Mouse (Mus musculus) midbrain, embryonic 12.5 days (tissue): ENCODE data around the gene Cirbp. TPM values are rescaled to one million over a fixed set of nuclear protein-coding genes. Genes with fewer than 3 reads are reported as not detected.
A peak's percentile ranks its signal among the peaks of the same experiment; 100 is the strongest.
"Not testable (repeated sequence)": the region's sequence is repeated elsewhere in the genome, so short reads cannot be mapped to it uniquely, and the experiment has no call there.

Source experiments
- ATAC-seq: fragments of 200-750 bp; cut with Nextera tagmentation; 2 replicates; pipeline ENCODE4 v1.8.0; 2017; ENCODE audit warnings: low read depth, moderate TSS enrichment, moderate library complexity; ENCODE audit not compliant: low FRiP score
- H3K27ac ChIP-seq: fragments of 300-500 bp; sonication (generic); replicated peaks from 2 replicates; pipeline ENCODE4 v1.5.1; 2016; ENCODE audit warnings: mild to moderate bottlenecking
- H3K27me3 ChIP-seq: fragments of 300-500 bp; sonication (generic); 2 replicates; pipeline ENCODE4 v1.6.1; 2016; ENCODE audit warnings: mild to moderate bottlenecking
- H3K36me3 ChIP-seq: fragments of 300-500 bp; sonication (generic); 2 replicates; pipeline ENCODE4 v1.6.1; 2016
- H3K4me1 ChIP-seq: fragments of 300-500 bp; sonication (generic); 2 replicates; pipeline ENCODE4 v1.6.1; 2016
- H3K4me2 ChIP-seq: fragments of 300-500 bp; sonication (generic); replicated peaks from 2 replicates; pipeline ENCODE4 v1.6.1; 2016; ENCODE audit warnings: mild to moderate bottlenecking, moderate library complexity
- H3K4me3 ChIP-seq: fragments of 300-500 bp; sonication (generic); 2 replicates; pipeline ENCODE4 v1.5.1; 2016; ENCODE audit warnings: mild to moderate bottlenecking
- H3K9ac ChIP-seq: fragments of 300-500 bp; sonication (generic); replicated peaks from 2 replicates; pipeline ENCODE4 v1.6.1; 2016; ENCODE audit warnings: mild to moderate bottlenecking, moderate library complexity
- H3K9me3 ChIP-seq: fragments of 300-500 bp; sonication (generic); 2 replicates; pipeline ENCODE4 v1.6.1; 2016; ENCODE audit warnings: mild to moderate bottlenecking
- WGBS: fragments of 180-500 bp; shearing (Covaris S2); methylation state at CpG from one replicate; pipeline ENCODE4 v1.1.7; 2016; 5-methylcytosine and 5-hydroxymethylcytosine counted together
- polyA plus RNA-seq: library from polyadenylated mRNA; unstranded; fragments of >200 nt; fragmentation: Nextera tagmentation; extraction: Ambion mirVana; gene quantifications from 2 replicates; pipeline ENCODE4 v1.2.1, GENCODE M21; 2016

Cirbp gene
- polyA plus RNA-seq, 1 experiment from 2014 or later, result 233 TPM

DNA sequence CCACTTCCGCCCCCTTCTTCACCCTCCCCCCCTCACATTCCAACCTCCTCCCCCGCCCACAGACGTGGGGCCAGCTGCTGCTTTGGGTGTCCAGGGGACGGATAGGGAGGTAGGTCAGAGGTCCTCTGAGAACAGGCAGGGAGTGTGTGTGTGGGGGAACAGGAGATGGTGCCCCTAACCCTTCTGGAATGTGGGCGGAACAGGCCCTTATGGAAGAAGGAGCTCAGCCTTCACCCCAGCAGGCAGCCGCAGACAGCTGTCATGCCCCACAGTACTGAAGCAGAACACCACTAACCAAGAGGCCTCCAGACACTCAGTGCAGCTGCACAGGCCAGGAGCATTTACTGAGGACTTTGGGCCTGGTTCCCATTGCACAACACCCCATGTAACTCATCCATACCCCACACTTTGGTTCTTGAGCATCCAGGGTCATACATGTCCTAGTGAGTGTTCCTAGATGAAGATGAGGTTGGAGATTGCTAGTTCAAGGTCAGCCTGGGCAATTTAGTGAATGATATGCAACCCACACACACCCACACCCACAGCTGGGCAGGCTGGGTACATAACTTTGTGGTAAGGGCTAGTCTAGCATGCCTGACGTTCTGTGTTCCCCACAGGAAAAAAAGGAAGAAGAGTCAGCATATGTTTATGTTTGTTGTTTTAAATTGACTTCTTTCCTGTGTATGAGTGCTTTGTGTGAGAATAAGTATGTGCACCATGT lies 4.1 kb upstream of the Cirbp start:
- Histone ChIP-seq H3K36me3 (peaks cover 10% of the 10 kb centered on the region), H3K9me3 (no peaks in the 10 kb centered on the region), H3K27ac (peak overlapping the region; percentile 50; the same call in 1 of the 2 replicates), H3K4me2 (peak overlapping the region; percentile 57; the same call in 1 of the 2 replicates), H3K9ac (no peak overlapping the region), H3K4me3 (0 out of 2 replicates have a peak overlapping the region, but pooled peaks have one; percentile 47), H3K4me1 (peaks cover 77% of the 10 kb centered on the region), H3K27me3 (peaks cover 6% of the 10 kb centered on the region; the same call in 1 of the 2 replicates)
- no peak for ATAC-seq
- 12% methylated on average over 7 of the region's 7 CpGs for WGBS

DNA sequence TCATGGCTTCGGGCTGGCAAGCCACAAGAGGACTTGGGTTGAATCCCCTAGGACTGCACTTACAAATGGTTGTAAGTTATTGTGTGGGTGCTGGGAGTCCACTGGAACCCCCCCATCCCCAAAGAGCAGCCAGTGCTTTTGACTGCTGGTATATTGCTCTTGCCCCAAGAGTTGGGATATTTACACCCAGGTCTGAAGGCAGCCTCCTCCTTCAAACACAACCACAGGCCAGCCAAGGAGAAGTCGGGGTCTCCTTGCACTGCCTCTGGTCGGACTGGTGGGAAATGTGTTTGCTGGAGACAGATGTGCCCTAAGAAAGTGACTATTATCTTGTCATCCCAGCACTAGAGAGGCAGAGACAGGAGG lies 3.6 kb upstream of the Cirbp start:
- no peaks in the 10 kb centered on the region for H3K9me3 ChIP-seq
- no peak overlapping the region for H3K9ac ChIP-seq
- H3K36me3 ChIP-seq, result peaks cover 4% of the 10 kb centered on the region
- no peak overlapping the region; the same call in 1 of the 2 replicates for H3K27ac ChIP-seq
- ATAC-seq, result no peak
- H3K4me2 ChIP-seq, result no peak overlapping the region
- peaks cover 76% of the 10 kb centered on the region for H3K4me1 ChIP-seq
- WGBS, result 78% methylated on average over 3 of the region's 3 CpGs
- H3K4me3 ChIP-seq, result no peak overlapping the region
- H3K27me3 ChIP-seq, result peaks cover 6% of the 10 kb centered on the region; the same call in 1 of the 2 replicates

GRCm38 (mm10) chr10:80162716-80163299 lies 3.0 kb upstream of the Cirbp start:
- Histone ChIP-seq H3K4me1 (peaks cover 71% of the 10 kb centered on the region), H3K27me3 (peaks cover 6% of the 10 kb centered on the region; the same call in 1 of the 2 replicates), H3K27ac (0 out of 2 replicates have a peak overlapping the region, but pooled peaks have one; percentile 4), H3K36me3 (no peaks in the 10 kb centered on the region), H3K4me3 (no peak overlapping the region; the same call in 1 of the 2 replicates), H3K4me2 (no peak overlapping the region), H3K9ac (no peak overlapping the region), H3K9me3 (no peaks in the 10 kb centered on the region)
- WGBS, result 75% methylated on average over 6 of the region's 6 CpGs
- ATAC-seq, result no peak

DNA sequence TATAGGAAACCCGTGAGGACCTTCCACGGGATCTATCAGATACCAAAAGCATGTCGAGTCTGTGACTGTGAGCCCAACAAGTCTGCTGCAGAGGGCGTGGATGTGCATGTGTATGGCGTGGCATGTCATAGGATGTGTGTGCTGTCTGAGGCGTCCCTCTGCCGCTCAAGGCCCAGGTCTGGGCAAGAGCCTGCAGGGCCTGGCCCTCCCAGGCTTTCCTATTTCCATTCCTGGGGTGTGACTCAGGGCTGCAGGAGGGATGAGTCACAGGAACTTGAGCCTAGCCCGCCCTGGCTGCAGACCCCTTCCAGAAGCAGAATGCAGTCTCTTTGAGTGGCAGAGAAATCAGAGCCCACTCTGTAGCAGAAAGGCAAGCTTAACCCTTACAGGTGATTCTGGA lies 2.1 kb upstream of the Cirbp start:
- no peak overlapping the region for H3K4me2 ChIP-seq
- no peak overlapping the region for H3K9ac ChIP-seq
- peaks cover 67% of the 10 kb centered on the region for H3K4me1 ChIP-seq
- H3K27me3 ChIP-seq, result peaks cover 6% of the 10 kb centered on the region; the same call in 1 of the 2 replicates
- H3K36me3 ChIP-seq, result no peaks in the 10 kb centered on the region
- H3K4me3 ChIP-seq, result no peak overlapping the region
- no peak for ATAC-seq
- WGBS, result 76% methylated on average over 8 of the region's 8 CpGs
- no peaks in the 10 kb centered on the region for H3K9me3 ChIP-seq
- H3K27ac ChIP-seq, result no peak overlapping the region

GRCm38 (mm10) chr10:80164161-80164997 lies 1.4 kb upstream of the Cirbp start:
- no peaks in the 10 kb centered on the region for H3K36me3 ChIP-seq
- H3K4me3 ChIP-seq, result peak overlapping the region; percentile 35
- H3K27ac ChIP-seq, result peak overlapping the region; percentile 74
- peaks cover 6% of the 10 kb centered on the region; the same call in 1 of the 2 replicates for H3K27me3 ChIP-seq
- no peak for ATAC-seq
- 12% methylated on average over 40 of the region's 44 CpGs for WGBS
- no peaks in the 10 kb centered on the region for H3K9me3 ChIP-seq
- H3K4me2 ChIP-seq, result peak overlapping the region; percentile 57
- H3K9ac ChIP-seq, result peak overlapping the region; percentile 45
- peaks cover 67% of the 10 kb centered on the region for H3K4me1 ChIP-seq

- peaks cover 3% of the 10 kb centered on the region for H3K36me3 ChIP-seq
- peak; percentile 24 for ATAC-seq
- H3K9ac ChIP-seq, result peak overlapping the region; percentile 45; the same call in 1 of the 2 replicates
- peak overlapping the region; percentile 77 for H3K27ac ChIP-seq
- H3K4me3 ChIP-seq, result peak overlapping the region; percentile 35
- H3K4me1 ChIP-seq, result peaks cover 69% of the 10 kb centered on the region
- peaks cover 6% of the 10 kb centered on the region; the same call in 1 of the 2 replicates for H3K27me3 ChIP-seq
- H3K9me3 ChIP-seq, result no peaks in the 10 kb centered on the region
- H3K4me2 ChIP-seq, result peak overlapping the region; percentile 57
- WGBS, result 1% methylated on average over 17 of the region's 17 CpGs
These were observed 814 bp upstream of the Cirbp start for GRCm38 (mm10) chr10:80164998-80165344.

DNA sequence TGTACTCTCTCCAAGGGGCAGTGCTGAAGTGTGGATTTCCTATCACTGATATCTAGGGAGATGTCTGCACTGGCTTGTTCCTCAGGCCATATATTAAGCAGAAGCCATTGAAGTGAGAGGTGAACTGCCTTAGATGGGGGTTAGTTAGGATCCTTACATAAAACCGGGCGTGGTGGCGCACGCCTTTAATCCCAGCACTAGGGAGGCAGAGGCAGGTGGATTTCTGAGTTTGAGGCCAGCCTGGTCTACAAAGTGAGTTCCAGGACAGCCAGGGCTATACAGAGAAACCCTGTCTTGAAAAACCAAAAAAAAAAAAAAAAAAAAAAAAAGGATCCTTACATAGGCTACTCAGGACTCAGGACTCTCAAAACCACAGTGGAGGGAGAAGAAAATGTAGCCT lies 351 bp downstream of the Cirbp start:
- WGBS, result 85% methylated on average over 4 of the region's 4 CpGs
- Histone ChIP-seq H3K9ac (peak overlapping the region; percentile 43), H3K4me3 (peak overlapping the region; percentile 13; the same call in 1 of the 2 replicates), H3K4me1 (peaks cover 66% of the 10 kb centered on the region), H3K27ac (peak overlapping the region; percentile 77), H3K4me2 (peak overlapping the region; percentile 57), H3K36me3 (peaks cover 15% of the 10 kb centered on the region)
- H3K27me3 ChIP-seq, H3K9me3 ChIP-seq, ATAC-seq: not testable (repeated sequence)

DNA sequence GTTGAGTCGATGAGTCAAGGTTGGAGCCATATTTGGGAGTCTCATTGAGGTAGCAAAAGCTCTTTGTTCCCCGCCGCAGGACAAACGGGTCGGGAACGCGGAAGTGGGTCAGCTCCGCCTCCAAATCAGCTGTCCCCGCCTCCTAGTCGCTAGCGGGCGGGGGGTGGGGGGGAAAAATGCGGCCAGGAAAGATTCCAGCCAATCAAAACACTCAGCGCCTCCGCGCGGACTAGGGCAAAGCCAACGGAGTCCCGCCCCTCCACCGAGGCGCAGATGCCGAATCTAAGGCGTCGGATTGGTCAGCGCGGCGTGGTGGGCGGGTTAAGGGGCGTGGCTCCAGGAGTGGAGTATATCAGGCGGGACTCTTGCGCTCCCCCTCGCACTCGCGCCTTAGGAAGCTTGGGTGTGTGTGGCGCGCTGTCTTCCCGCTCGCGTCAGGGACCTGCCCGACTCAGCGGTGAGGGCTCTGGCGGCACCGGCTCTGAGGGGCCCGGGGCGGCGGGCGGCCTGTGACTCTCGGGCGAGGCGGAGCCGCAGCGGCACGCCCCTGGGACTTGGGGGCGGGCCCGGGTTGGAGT lies 1.8 kb downstream of the Cirbp start:
- peaks cover 6% of the 10 kb centered on the region; the same call in 1 of the 2 replicates for H3K27me3 ChIP-seq
- H3K9me3 ChIP-seq, result no peaks in the 10 kb centered on the region
- peak overlapping the region; percentile 94 for H3K4me3 ChIP-seq
- H3K4me2 ChIP-seq, result peak overlapping the region; percentile 94
- peaks cover 67% of the 10 kb centered on the region for H3K4me1 ChIP-seq
- peak; percentile 89 for ATAC-seq
- WGBS, result under 1% methylated on average over 55 of the region's 55 CpGs
- peak overlapping the region; percentile 99 for H3K27ac ChIP-seq
- H3K36me3 ChIP-seq, result peaks cover 29% of the 10 kb centered on the region
- H3K9ac ChIP-seq, result peak overlapping the region; percentile 99

DNA sequence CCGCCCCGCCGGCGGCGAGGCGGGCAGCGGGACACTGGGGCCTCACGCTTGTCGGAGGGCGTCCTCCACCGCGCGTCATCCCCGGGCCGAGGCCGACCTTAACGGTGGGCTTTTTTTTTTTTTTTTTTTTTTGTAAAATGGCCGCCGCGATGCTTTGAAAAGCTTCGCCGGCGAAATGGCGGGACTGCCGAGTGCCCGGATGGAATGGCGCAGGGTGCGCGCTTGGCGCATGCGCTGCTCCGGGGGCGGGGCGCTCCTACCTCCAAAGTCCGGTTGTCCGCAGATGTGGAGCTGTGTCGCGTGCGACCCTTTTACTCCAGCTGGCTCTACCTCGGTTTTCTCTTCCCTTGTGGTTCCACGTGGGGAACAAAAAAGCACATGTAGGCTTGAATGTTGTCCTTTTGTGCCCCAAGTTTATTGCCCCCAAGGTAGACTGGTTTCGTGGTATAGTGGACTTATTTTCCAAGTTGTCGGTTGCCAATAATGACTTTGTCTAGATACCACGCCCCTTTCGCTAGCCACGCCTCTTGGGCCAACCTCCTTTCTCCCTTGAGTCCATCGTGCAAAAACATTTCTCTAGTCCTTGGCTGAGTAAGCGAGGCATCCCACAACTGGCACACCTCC lies 2.4 kb downstream of the Cirbp start:
- Histone ChIP-seq H3K9me3 (no peaks in the 10 kb centered on the region), H3K4me1 (peaks cover 69% of the 10 kb centered on the region), H3K4me2 (peak overlapping the region; percentile 94), H3K36me3 (peaks cover 31% of the 10 kb centered on the region), H3K4me3 (peak overlapping the region; percentile 94), H3K27me3 (peaks cover 6% of the 10 kb centered on the region; the same call in 1 of the 2 replicates), H3K27ac (peak overlapping the region; percentile 99), H3K9ac (peak overlapping the region; percentile 99)
- peak; percentile 52 for ATAC-seq
- WGBS, result under 1% methylated on average over 44 of the region's 48 CpGs

DNA sequence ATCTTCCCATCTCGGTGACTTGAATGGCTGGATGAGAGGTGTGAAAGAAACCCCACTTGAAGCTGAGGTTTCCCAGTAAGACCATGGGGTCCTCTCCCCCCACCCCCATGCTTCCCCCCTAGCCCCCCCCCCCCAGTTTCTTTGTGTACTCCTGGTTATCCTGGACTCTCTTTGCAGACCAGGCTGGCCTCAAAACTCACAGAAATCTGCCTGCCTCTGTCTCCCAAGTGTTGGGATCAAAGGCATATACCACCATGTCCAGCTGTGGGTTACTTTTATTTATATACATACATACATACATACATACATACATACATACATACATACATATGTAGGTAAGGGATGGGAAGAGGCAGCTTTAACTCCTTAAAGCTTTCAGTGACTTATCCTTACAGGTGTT lies 3.3 kb downstream of the Cirbp start:
- Histone ChIP-seq H3K27me3 (peaks cover 1% of the 10 kb centered on the region; the same call in 1 of the 2 replicates), H3K36me3 (peaks cover 31% of the 10 kb centered on the region), H3K4me2 (peak overlapping the region; percentile 94), H3K27ac (0 out of 2 replicates have a peak overlapping the region, but pooled peaks have one; percentile 99), H3K9ac (peak overlapping the region; percentile 99), H3K4me1 (peaks cover 72% of the 10 kb centered on the region), H3K4me3 (peak overlapping the region; percentile 94), H3K9me3 (no peaks in the 10 kb centered on the region)
- ATAC-seq, result no peak
- 68% methylated on average over 1 of the region's 1 CpGs for WGBS

DNA sequence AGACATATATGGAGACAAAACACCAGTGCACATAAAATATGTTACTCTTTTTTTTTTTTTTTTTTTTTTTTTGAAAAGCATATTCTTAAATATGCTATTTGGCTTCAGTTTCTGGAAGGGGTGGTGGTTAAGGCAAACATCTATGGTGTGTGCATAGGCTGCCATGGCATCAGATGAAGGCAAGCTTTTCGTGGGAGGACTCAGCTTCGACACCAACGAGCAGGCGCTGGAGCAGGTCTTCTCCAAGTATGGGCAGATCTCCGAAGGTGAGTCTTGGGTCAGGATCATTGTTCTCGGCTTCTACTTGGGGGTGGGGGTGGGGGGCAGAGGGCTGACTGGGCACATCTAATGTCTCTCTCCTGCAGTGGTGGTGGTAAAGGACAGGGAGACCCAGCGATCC lies 3.9 kb downstream of the Cirbp start:
- Histone ChIP-seq H3K9ac (0 out of 2 replicates have a peak overlapping the region, but pooled peaks have one; percentile 37), H3K4me1 (peaks cover 67% of the 10 kb centered on the region), H3K27me3 (no peaks in the 10 kb centered on the region), H3K27ac (no peak overlapping the region), H3K9me3 (no peaks in the 10 kb centered on the region), H3K36me3 (peaks cover 31% of the 10 kb centered on the region), H3K4me3 (no peak overlapping the region), H3K4me2 (peak overlapping the region; percentile 94)
- ATAC-seq, result no peak
- WGBS, result 97% methylated on average over 7 of the region's 7 CpGs
